Mouse (Mus musculus) heart, postnatal 14 days (tissue): ENCODE measurements around the gene Canx. TPM values are rescaled to one million over a fixed set of nuclear protein-coding genes. Genes with fewer than 3 reads are reported as not detected.
A peak's percentile ranks its signal among the peaks of the same experiment; 100 is the strongest.
"Not testable (repeated sequence)": the region's sequence is repeated elsewhere in the genome, so short reads cannot be mapped to it uniquely, and the experiment has no call there.

Experiments used
- DNase-seq, 2 experiments: peaks; one replicate each; pipeline ENCODE4 v3.0.0; 2021 to 2022
- intact Hi-C: fragments of 180-260 bp; cut with DNase I; formaldehyde crosslinking; loops from one replicate; pipeline ENCODE4 v1.15.1; 2025
- long read RNA-seq, 2 experiments: library from polyadenylated mRNA; stranded (forward); transcript quantifications; one replicate each; pipeline ENCODE4 v2.0.0; 2021
- total RNA-seq, 2 experiments: library from RNA; stranded (reverse); gene quantifications; 2 replicates each; pipeline ENCODE4 v1.2.3; 2021

Canx gene
- total RNA-seq, result 100 to 1,000 TPM; 212 to 246 TPM
- long read RNA-seq, experiment 1, full-length matches to known transcripts, result 102 of 119 reads
- long read RNA-seq, experiment 1, partial matches to known transcripts, result 6 of 119 reads
- long read RNA-seq, experiment 1, other reads (novel, unspliced or antisense), result 11 of 119 reads
- long read RNA-seq, experiment 2, full-length matches to known transcripts, result 108 of 140 reads
- long read RNA-seq, experiment 2, partial matches to known transcripts, result 16 of 140 reads
- long read RNA-seq, experiment 2, other reads (novel, unspliced or antisense), result 16 of 140 reads

DNA sequence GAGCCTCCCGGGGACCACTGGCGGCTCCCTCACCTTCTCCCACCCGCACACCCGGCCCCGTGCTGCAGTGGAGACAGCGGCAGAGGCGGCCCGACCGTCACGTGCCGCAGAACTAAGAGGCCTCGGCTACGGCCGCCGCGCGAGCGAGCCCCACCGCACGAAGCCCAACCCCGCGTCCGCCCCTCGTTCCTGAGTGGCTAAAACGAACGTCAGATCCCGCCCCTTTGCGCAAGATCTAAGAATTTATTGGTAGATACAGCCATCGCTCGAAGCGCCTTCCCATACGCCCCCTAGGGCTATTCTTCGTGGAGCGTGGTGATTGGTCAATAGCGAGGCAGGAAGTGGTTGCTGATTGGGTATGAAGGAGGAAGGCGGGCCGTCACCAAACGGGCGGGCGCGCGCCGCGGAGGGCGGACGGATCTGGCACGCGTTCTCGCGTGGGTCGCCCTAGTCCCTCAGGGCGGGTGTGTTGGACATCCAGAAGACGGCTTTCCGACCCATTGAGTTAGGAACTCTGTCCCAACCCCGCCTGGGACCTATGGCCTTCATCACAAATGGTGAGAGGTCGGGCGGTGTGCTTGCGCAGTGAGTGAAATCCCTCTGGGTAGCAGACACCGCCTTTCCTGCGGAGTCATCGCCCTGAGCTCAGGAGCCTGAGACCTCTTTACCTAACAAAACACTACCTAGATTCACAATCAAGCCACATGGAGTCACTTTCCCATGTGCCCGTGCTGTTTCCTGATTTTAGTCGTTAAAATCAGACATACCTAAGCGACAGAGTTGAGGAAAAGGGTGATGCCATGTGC is at the start of gene Canx:
Gene Canx, minus strand, starts transcription at position 178 of the 806 bp plus-strand sequence.
- DNase-seq, result peak; percentile 96 to 98
- intact Hi-C loops, result loop anchor here (2.0 to 5.0 kb wide), 2 partner anchors 35 to 37 kb away; no protein-coding TSS in a partner anchor

DNA sequence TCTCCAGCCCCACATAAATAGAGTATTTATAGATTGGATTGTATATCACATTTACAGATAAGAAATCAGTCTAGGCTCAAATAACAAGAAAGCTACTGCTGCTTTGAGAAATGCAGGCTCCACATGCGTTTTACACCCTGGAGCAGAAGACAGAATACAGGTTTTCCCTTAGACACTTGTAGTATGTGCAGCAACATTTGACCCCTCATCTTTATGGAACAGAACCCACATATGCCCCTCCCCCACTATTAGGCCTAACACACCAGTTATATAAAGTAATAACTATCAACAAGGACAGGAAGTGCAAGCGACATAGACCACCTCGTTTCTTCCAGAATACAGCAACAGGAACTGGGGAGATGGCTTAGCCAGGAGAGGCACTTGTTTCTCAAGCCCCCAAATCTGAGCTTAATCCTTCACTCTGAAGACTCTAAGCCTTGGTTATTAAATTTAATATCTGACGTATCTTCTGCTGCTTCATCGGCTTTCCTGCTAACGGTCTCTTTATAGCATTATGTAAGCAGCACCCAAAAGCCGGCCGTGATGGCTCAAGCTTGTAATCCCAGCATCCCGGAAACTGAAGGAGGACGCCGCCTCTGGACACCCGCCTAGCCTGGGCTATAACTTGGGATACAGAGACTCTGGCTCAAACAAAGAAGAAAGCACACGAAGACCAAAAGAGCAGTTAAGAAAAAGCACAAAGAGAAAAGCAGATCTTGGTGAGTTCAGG is 49.0 kb upstream of the Canx start:
- no peak for DNase-seq
- intact Hi-C loops, result no loop called here

DNA sequence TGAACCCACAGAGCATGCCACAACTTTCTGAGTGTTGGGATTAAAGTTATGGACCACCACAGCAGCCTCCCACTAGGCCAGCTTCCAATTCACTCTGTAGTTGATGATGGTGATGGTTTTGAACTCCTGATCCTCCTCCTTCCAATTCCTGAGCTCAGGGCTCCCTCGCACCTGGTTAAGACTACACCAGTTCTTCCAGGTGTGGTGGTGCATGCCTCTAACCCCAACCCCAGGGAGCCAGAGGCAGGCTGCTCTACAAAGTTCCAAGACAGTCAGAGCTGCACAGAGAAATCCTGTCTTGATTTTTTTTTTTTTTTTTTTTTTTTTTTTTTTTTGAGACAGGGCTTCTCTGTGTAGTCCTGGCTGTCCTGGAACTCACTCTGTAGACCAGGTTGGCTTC is 48.1 kb upstream of the Canx start:
- intact Hi-C loops, result no loop called here
- DNase-seq, result no peak

DNA sequence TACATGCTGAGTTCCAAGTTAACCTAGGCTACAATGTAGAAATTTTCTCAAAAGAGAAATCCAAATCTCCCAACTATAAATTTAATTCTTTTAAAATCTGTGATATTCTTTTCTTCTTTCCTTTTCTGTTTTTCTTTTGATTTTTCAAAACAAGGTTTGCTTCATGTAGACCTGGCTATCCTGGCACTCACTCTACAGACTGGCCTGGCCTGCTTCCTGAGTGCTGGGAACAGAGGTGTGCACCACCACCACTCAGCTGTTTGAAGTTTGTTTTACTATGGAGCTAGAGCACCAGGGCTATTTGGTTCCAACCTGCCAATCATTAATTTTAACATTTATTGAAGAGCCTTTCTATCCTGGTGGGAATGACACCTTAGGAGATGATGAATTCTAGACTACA is 47.6 kb upstream of the Canx start:
- DNase-seq, result no peak
- intact Hi-C loops, result no loop called here

DNA sequence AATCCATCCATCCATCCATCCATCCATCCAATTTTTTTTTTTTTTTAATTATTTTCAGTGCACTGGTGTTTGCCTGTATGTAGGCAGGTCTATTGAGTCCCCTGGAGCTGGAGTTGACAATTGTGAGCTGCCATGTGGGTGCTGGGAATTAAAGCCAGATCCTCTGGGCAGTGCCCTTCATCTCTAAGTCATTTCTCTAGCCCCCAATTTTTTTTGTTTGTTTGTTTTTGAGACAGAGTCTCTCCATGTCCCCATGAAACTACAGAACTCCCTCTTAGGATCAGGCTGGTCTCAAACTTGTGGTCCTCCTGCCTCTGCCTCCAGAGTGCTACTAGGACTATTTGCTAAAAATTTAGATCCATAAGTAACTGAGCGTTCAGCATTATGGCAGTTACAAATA is 46.4 kb upstream of the Canx start:
- intact Hi-C loops, result no loop called here
- DNase-seq, result no peak

DNA sequence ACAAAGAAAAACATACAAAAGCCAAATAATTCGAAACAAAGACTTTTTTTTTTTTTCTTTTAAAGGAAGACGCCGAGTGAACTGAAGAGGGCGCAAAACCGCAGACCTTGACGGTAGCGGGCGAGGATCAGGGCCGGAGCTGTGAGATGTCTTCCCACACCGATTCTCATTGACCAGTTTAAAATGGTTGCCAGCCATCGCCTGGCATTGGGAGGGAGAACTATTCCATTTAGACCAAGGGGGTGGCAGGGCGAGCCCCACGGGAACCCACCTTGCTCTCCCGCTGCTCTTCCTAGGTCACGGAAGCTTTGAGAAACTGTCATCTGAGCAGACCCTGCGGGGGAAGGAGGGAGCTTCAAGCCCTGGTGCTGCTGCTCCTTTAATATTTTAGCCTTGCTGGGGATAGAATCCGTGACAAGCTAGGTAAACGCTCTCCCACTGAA is 45.9 kb upstream of the Canx start:
- peak; percentile 59 to 72 for DNase-seq
- intact Hi-C loops, result no loop called here

DNA sequence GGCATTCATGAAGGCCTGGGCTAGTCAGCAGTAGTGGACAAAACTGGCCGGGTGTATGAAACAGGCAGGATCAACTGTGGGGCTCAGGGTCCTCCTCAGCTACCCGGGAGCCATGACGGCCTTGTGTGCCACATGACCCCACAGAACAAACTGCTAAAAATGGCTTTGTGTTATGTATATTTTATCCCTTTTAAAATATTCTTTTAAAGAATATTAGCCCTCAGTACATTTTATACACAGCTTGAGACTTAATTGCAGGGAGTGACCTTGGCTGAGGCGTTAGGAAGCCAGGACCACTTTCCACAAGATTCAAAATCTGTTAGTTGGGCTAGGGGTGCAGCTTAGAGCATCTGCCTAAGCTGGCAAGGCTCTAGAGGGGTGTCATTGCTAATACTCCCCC is 45.5 kb upstream of the Canx start:
- DNase-seq, result no peak
- intact Hi-C loops, result no loop called here

DNA sequence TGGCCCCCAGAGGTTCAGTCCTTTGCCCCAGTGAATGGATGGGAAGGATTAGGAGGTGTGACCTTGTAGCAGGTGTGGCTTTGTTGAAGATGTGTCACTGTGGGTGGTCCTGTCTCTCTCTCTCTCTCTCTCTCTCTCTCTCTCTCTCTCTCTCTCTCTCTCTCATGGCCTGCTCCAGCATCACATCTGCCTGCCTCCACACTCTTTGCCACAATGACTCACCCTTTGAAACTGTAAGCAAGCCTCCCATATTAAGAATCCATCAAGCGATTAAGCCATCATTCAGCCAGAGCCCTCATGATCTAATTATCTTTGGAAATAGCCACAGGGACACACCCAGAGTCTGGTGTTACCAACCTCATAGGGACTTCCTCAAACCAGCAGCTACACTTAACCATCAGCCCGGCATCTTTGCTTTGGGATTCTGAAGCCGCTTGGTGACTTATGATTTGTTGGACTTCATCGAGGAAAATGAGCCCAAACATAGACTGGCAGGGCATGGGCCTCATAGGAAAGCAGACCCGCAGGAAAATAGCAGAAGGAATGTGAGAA is 44.0 kb upstream of the Canx start:
- intact Hi-C loops, result loop anchor here (10.0 kb wide), 2 partner anchors 105 to 385 kb away; no protein-coding TSS in a partner anchor
- no peak for DNase-seq

DNA sequence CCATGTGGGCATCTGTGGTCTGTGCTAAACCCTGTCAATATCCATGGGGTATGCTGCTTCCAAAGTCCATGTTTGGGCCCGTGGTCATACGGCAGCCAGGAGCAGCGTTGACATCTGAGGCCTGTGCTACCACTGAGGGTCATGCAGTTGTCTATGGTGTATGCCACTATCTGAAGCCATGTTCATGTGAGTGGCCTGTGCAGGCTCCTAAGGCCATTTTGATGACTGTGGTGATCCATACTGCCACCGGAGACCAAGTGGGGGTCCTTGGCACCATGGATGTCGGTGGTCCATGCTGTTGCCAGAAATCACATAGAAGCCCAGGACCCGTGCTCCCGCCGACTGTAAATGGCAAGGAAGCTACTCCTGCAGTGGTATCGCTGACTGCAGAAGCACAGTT is 42.1 kb upstream of the Canx start:
- intact Hi-C loops, result loop anchor here (10.0 kb wide), 2 partner anchors 103 to 383 kb away; no protein-coding TSS in a partner anchor
- DNase-seq, result no peak

DNA sequence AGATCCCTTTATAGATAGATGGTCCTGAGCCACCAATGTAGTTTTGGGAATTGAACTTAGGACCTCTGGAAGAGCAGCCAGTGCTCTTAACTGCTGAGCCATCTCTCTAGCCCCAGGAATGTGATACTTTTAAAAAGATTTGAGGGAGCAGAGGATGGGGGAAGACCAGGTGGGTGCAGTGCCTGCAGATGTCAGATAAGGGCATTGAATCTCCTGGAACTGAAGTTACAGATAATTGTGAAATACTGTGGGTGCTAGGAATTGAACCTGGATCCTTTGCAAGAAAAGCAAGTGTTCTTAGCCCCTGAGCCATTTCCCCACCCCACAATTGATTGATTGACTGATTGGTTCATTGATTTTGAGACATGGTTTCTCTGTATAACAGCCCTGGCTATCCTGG is 39.8 kb upstream of the Canx start:
- no peak for DNase-seq

DNA sequence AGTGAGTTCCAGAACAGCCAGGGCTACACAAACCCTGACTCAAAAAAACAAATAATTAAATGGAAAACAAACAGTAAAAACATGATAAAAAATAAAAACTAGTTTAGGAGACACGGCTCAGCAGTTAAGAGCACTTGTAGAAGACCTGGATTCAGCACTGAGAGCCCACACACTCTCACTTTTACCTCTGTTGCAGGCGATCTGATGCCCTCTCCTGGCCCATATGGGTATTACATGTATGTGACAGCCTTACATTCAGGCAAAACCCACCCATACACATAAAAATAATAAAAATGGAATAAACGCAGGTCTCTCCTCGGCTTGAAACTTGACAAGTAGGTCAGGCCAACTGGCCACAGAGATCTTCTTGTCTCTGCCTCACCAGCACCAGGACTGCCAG is 39.1 kb upstream of the Canx start:
- intact Hi-C loops, result loop anchor here (2.0 to 10.0 kb wide), 6 partner anchors 37 to 380 kb away; partner anchors contain the start of gene Canx
- DNase-seq, result peak; percentile 74 to 87

More for the DNA sequence above, 39.8 kb upstream of the Canx start:
- intact Hi-C loops, result loop anchor here (2.0 to 10.0 kb wide), 4 partner anchors 75 to 381 kb away; no protein-coding TSS in a partner anchor

DNA sequence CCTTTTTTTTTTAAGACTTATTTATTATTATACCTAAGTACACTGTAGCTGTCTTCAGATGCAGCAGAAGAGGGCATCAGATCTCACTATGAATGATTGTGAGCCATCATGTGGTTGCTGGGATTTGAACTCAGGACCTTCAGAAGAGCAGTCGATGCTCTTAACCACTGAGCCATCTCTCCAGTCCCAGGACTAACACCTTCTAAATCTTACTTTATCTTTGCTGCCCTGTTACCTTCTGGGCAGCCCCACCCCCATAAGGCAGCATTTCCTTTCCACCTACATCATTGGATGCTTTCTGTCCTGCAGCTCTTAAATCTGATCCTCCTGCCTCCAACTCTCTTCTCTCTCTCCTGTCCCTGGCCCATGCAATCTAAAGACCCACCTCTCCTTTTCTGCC is 35.8 kb upstream of the Canx start:
- not testable (repeated sequence) for DNase-seq
- intact Hi-C loops, result loop anchor here (5.0 to 10.0 kb wide), 4 partner anchors 34 to 376 kb away; partner anchors contain the start of gene Canx

DNA sequence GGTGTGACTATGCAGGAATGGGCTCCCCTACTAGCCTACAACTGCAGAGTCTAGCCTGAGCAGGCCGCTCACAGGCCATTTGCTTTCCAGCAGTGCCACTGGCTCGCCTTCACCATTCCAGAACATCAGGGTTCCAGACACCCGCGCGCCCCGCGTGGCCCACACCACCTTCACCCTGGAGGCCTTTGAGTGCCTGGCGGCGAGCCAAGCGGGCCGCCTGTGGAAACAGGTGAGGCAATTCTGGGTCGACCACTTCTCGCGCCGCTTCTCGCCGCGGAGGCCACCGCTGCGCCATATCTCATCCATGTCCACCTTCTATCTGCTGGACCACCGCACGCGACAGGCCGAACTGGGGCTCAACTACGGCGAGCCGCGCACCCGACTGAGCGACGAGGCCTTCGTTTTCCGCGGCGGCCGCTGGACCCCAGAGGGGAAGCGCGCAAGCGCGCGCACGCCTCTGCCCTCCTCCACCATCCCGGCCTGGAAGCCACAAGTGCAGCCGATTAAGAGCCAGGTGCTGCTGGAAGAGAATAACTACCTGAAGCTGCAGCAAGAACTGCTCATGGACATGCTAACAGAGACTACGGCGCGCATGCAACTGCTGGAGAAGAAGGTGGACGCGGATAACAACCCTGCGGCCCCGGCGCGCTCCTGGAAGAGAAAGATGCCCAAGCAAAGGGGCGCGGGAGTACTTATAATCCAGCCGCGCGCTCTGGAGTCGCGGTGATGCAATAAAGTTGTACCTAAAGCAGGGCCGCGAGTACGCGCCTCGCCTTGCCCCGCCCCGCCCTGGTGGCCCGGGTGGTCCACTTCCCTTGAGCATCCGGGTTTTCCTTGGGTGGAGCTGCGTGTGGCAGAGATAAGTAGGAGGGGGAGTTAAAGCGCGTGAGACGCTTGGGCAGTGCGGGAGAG is 33.7 kb upstream of the Canx start:
- peak; percentile 31 to 32 for DNase-seq
- intact Hi-C loops, result no loop called here

DNA sequence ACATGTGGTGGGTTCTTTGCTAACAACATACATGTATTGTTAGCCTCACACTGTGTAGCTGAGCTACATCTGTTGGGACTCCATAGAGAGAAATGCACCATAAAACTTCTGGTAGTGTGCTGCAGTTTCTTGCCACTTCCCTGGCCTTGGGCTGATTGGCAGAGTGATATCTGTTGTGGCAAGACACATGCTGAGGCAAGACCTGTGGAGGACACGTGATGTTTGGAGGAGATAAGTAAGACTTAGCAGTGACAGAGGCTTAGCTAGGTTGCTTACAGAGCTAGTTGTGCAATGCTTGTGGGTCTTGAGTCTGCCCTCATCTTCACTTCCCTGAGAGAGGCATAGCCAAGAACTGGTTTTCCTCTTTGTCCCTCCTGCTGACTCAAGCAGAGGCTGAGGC is 29.9 kb upstream of the Canx start:
- intact Hi-C loops, result no loop called here
- DNase-seq, result no peak

DNA sequence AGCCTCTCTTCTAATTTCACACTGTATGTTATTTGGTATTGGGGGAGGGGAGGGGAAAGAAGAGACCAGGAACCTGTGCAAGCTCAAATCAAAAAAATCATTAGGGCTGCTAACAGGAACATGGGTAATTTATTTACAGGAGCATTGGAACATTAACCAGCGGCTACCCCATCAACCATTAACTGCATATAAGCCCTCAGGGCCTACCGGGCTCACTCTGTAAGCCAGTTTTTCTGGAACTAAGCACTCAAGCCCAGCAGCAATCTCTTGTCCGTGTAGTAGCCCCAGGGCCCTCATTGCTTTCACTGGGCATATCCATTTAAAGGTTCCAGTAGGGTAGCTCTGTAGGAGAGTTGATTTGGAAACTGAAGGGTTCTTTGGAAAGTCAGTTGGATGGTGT is 29.4 kb upstream of the Canx start:
- intact Hi-C loops, result no loop called here

DNA sequence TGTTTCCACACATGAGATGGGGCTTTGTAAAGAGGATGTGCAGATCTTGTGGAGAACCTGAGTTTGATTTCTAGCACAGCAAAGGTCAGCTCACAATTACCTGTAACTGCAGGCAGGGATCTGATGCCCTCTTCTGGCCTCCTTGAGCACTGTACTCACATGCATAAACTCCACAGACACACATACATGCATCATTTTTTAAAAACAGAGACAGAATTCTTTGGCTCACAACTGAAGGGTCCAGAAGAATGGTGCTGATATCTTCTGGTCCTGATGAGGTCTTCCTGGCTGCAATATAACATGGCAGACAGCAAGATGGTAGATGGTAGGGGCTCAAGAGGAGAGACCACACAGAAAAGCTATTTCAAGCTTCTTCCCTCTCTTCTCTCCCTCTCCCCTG is 28.7 kb upstream of the Canx start, which contains the start of gene Cby3:
Gene Cby3, plus strand, starts transcription at position 301 of the 400 bp plus-strand sequence.
- intact Hi-C loops, result no loop called here

More for the DNA sequence above, 29.4 kb upstream of the Canx start:
- DNase-seq, result no peak

DNA sequence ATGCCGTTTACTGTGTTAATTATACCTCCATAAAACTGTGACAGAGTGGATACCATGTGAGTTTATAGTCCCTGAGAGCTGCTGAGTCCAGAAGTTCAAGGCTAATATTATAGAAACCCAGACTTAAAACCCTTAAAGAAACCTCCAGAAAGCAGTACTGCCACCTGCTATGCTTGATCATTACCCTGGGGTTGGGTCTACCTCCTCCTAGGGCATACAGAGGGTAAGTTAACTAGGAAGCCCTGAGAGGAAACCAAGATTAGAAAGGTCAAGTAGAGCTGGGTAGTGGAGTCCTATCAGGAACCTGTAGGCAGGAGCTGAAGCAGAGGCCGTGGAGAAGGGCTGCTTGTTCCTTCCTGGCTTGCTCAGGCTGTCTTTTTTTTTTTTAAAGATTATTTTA is 26.7 kb upstream of the Canx start:
- DNase-seq, result no peak
- intact Hi-C loops, result no loop called here

More for the DNA sequence above, 28.7 kb upstream of the Canx start, which contains the start of gene Cby3:
- no peak for DNase-seq

DNA sequence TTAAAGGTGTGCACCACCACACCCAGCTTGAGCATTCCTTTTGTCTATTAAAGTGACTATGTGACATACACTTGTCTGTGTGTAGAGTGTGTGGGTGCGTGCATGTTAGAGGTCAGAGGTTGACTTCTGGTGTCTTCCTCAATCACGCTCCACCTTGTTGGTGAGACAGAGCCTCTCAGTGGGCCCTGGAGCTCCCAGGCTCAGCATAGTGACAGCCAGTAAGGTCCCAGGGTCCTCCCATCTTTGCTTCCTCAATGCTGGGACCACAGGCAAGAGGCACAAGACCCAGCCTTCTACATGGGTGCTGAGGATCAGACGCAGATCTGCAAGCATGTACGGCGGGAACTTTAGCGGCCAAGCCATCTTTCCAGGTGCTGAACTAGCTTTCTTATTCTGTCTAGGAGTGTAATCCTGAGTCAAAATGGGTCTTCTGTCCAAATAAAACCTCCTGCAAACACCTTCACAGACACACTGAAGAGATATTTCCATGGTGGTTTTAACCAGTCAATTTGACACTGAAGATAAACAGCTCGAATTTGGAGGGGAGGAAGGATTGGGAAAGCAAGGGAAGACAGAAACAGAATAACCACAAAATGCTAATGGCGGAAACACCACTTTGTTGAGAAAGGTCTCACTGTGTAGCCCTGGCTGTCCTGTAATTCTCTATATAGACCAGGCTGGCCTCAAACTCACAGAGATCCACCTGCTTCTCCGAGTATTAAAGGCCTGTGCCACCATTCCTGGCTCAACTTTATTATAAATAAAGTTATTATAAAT is 21.0 kb upstream of the Canx start:
- intact Hi-C loops, result no loop called here
- DNase-seq, result no peak
